Mouse (Mus musculus) thymus, adult 2 months (tissue): ENCODE data around the gene Col6a4.

Experiments used
- CTCF ChIP-seq: fragments of 200-500 bp; IDR thresholded peaks from 2 replicates; pipeline ENCODE4 v1.5.1; 2012; ENCODE audit warnings: mild to moderate bottlenecking, control low read depth, low read length, moderate library complexity, borderline replicate concordance; ENCODE audit not compliant: control insufficient read depth, poor library complexity, insufficient read depth; ENCODE audit errors: extremely low read depth
- POLR2A ChIP-seq: fragments of 200-500 bp; IDR thresholded peaks from 2 replicates; pipeline ENCODE4 v1.6.1; 2012; ENCODE audit warnings: mild to moderate bottlenecking, low read length, control low read depth, moderate library complexity; ENCODE audit not compliant: control insufficient read depth, poor library complexity, insufficient read depth; ENCODE audit errors: extremely low read depth

DNA sequence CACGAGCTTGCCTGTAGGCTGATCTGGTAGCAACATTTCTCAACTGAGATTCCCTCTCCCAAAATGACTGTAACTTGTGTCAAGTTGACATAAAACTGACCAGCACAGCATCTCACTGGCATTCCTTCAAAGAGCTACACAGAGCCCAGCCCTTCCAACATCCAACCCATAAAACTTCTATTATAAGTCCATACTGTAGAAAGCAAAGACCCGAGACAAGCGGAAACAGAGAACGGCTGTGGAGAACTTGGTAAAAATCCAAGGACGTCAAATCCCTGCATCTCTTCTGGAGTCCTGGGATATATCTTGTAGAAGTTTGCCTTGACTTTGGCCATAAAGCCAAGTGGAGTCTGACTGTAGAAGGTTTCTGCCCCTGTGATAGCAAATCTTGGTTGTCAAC, 15.1 kb downstream of the Col6a4 start:
- no peak for TF ChIP-seq POLR2A
- TF ChIP-seq CTCF = no peak
